Mouse (Mus musculus) hindbrain, embryonic 12.5 days (tissue): Measurements from ENCODE around the gene Ddx25. TPM values are rescaled to one million over a fixed set of nuclear protein-coding genes. Genes with fewer than 3 reads are reported as not detected.

Experiments
- polyA plus RNA-seq: library from polyadenylated mRNA; unstranded; fragments of >200 nt; fragmentation: Nextera tagmentation; extraction: Ambion mirVana; gene quantifications from 2 replicates; pipeline ENCODE4 v1.2.1, GENCODE M21; 2016

Gene Ddx25
- polyA plus RNA-seq, 1 experiment from 2014 or later: 11.5 TPM

Other genes with a start within 250 kb of the Ddx25 start
- 15.8 and 21.5 TPM in 2 replicates for gene Cdon, start 137.4 kb downstream of the Ddx25 start, polyA plus RNA-seq
- not detected in 2 replicates for gene Gm1113, start 40.3 kb downstream of the Ddx25 start, polyA plus RNA-seq
- gene Pus3, start 67 bp upstream of the Ddx25 start, polyA plus RNA-seq: 16.3 and 16.7 TPM in 2 replicates
- 2.0 and 2.3 TPM in 2 replicates for gene Pate2, start 11.8 kb upstream of the Ddx25 start, polyA plus RNA-seq
- gene Hyls1, start 11.9 kb upstream of the Ddx25 start, polyA plus RNA-seq: 21.8 and 22.3 TPM in 2 replicates
- gene Pate4, start 53.4 kb upstream of the Ddx25 start, polyA plus RNA-seq: not detected in 2 replicates
- gene Pate3, start 89.7 kb upstream of the Ddx25 start, polyA plus RNA-seq: not detected in 2 replicates
- 0.18 TPM in 1 of 2 replicates, not detected in the other for gene Pate1, start 128.9 kb upstream of the Ddx25 start, polyA plus RNA-seq
- gene Gm17677, start 182.5 kb upstream of the Ddx25 start, polyA plus RNA-seq: not detected in 2 replicates
- gene Gm17727, start 219.6 kb upstream of the Ddx25 start, polyA plus RNA-seq: not detected in 2 replicates
- gene Gm27235, start 231.6 kb upstream of the Ddx25 start, polyA plus RNA-seq: not detected in 2 replicates
- not detected in 2 replicates for gene D730048I06Rik, start 231.6 kb upstream of the Ddx25 start, polyA plus RNA-seq